In genomic region chr1:183060611-183061010, GRCm38 (mm10) we compare ENCODE assay signal across 31 mouse cellular contexts.
"Had no signal": no experiment of that assay in that cellular context is flagged by ENCODE, and none has a peak within 500 bp of the region (broad histone marks: within the 10 kb centered on the region; RNA-seq: fewer than 3 reads in every experiment).

No protein-coding gene starts in this region.

- H3K9me3 ChIP-seq: limb, embryonic 10.5 days; limb, embryonic 12.5 days; limb, embryonic 13.5 days; limb, embryonic 15.5 days; liver, embryonic 12.5 days; liver, embryonic 13.5 days; liver, embryonic 15.5 days; lung, embryonic 15.5 days; megakaryocyte, embryonic 14.5 days; midbrain, embryonic 10.5 days; midbrain, embryonic 12.5 days; midbrain, embryonic 13.5 days; midbrain, embryonic 15.5 days; neural tube, embryonic 12.5 days had no signal

- ATAC-seq: liver, embryonic 12.5 days; liver, postnatal 0 days; lung, postnatal 0 days; midbrain, embryonic 13.5 days; midbrain, embryonic 15.5 days; midbrain, embryonic 16.5 days had no signal

- DNase-seq: left cerebral cortex, postnatal 4 days; liver; liver, embryonic 13.5 days; liver, postnatal 0 days; lung, adult 18-20 months; lung, adult 2 months; lung, embryonic 14.5 days; lung, postnatal 10 days; lung, postnatal 14 days; lung, postnatal 36 days; midbrain, embryonic 14.5 days had no signal

- H3K4me3 ChIP-seq: limb, embryonic 10.5 days; limb, embryonic 12.5 days; limb, embryonic 13.5 days; limb, embryonic 15.5 days; liver, embryonic 12.5 days; liver, embryonic 13.5 days; liver, embryonic 15.5 days; lung, embryonic 15.5 days; megakaryocyte, embryonic 14.5 days; midbrain, embryonic 10.5 days; midbrain, embryonic 12.5 days; midbrain, embryonic 13.5 days; midbrain, embryonic 15.5 days; myocyte; neural tube, embryonic 12.5 days had no signal

- H3K36me3 ChIP-seq: limb, embryonic 10.5 days; limb, embryonic 12.5 days; limb, embryonic 13.5 days; limb, embryonic 15.5 days; liver, embryonic 12.5 days; liver, embryonic 13.5 days; liver, embryonic 15.5 days; lung, embryonic 15.5 days; midbrain, embryonic 10.5 days; midbrain, embryonic 12.5 days; midbrain, embryonic 13.5 days; midbrain, embryonic 15.5 days; neural tube, embryonic 12.5 days had no signal

- H3K27me3 ChIP-seq: limb, embryonic 12.5 days; limb, embryonic 13.5 days; limb, embryonic 15.5 days; liver, embryonic 13.5 days; midbrain, embryonic 13.5 days; midbrain, embryonic 15.5 days; neural tube, embryonic 12.5 days had no signal

- H3K27ac ChIP-seq: limb, embryonic 10.5 days; limb, embryonic 15.5 days; liver, embryonic 12.5 days; liver, embryonic 13.5 days; liver, embryonic 14.5 days; liver, embryonic 15.5 days; lung, embryonic 15.5 days; macrophage; midbrain, embryonic 10.5 days; midbrain, embryonic 12.5 days; midbrain, embryonic 13.5 days; midbrain, embryonic 15.5 days; neural tube, embryonic 12.5 days had no signal

- H3K4me1 ChIP-seq: liver, embryonic 12.5 days; liver, embryonic 13.5 days; liver, embryonic 15.5 days; lung, embryonic 15.5 days; megakaryocyte, embryonic 14.5 days; midbrain, embryonic 12.5 days; midbrain, embryonic 15.5 days had no signal

- H3K9ac ChIP-seq: limb, embryonic 12.5 days; limb, embryonic 13.5 days; limb, embryonic 15.5 days; liver, embryonic 12.5 days; liver, embryonic 13.5 days; liver, embryonic 14.5 days; liver, embryonic 15.5 days; liver, postnatal 0 days; lung, embryonic 14.5 days; lung, embryonic 15.5 days; midbrain, embryonic 12.5 days; midbrain, embryonic 13.5 days; midbrain, embryonic 15.5 days; neural tube, embryonic 12.5 days had no signal

- H3K4me2 ChIP-seq: limb, embryonic 12.5 days; limb, embryonic 13.5 days; limb, embryonic 15.5 days; liver, embryonic 11.5 days; liver, embryonic 12.5 days; liver, embryonic 13.5 days; liver, embryonic 15.5 days; lung, embryonic 14.5 days; lung, embryonic 15.5 days; midbrain, embryonic 11.5 days; midbrain, embryonic 12.5 days; midbrain, embryonic 13.5 days; midbrain, embryonic 15.5 days; neural tube, embryonic 12.5 days had no signal
